ENCODE assay signal across 17 mouse cellular contexts in the genomic region with DNA sequence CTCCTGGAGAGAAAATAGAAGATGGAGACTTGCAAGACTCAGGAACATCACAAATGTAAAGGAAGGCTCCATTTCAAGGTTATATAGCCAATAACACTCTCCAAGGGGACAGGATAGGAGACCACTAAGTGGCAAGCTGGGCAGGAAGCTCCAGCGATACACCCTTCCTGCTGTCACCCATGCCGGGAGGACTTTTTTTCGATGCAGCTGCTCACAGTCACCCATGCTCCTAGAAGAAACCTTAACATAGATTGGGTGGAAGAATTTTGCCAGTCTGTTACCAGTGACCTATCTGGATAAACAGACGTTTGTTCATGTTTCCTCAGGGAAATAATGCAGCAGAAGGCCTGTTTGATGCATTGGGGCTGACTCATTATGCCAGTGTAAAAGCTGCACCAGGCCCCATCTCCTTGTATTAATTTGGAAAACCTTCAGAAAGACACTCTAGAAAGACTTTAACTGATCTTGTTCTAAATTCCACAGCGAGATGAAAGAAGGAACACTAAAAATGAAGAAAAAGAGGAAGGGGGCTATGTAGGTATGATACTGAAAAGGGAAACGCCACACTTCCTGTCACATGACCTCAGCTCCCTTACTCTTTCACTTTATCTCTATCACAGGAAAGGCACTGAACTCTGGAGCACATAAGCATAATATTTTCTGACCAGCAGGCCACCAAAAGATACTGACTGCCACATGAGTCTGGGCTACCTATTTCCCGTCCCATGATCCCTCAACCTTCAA.
DNase-seq lines count a peak whose midpoint lies in the region; ATAC-seq and TF ChIP-seq lines count a peak whose summit lies in the region.
"Had no signal": no experiment of that assay in that cellular context is flagged by ENCODE, and none has a peak within 500 bp of the region (broad histone marks: within the 10 kb centered on the region; RNA-seq: fewer than 3 reads in every experiment).

No protein-coding gene starts in this region.

- in situ Hi-C loops in CH12.LX (cut with MboI; ENCODE audit: low pct_ligation_motif_present, low pct_unique_long_range_greater_than_20kb, low sequenced_read_pairs), result loop anchor here (25.0 kb wide), 1 partner anchor 274 kb away; no protein-coding TSS in a partner anchor

- no peaks in the 10 kb centered on the region for H3K27me3 ChIP-seq in liver, embryonic 11.5 days (replicated peaks; ENCODE audit: control insufficient read depth, insufficient read depth, low read length)
- H3K27me3 ChIP-seq in CH12.LX (replicated peaks), result no peaks in the 10 kb centered on the region
- H3K27me3 ChIP-seq in liver, embryonic 12.5 days (replicated peaks), result no peaks in the 10 kb centered on the region
- H3K27me3 ChIP-seq in forebrain, embryonic 16.5 days (replicated peaks; ENCODE audit: control insufficient read depth, insufficient read depth, low read length), result no peaks in the 10 kb centered on the region
- H3K27me3 ChIP-seq: embryonic facial prominence, embryonic 12.5 days; forebrain, embryonic 15.5 days; limb, embryonic 15.5 days; stomach, embryonic 15.5 days had no signal

- TF ChIP-seq POLR2A in CH12.LX (IDR thresholded peaks at IDR 0.05; ENCODE audit: low read depth, low read length), result peak; percentile 52

- no peak overlapping the region for H3K4me3 ChIP-seq in liver, embryonic 11.5 days (ENCODE audit: low read depth, low read length)
- peak overlapping the region in 1 of 3 experiments; percentile 22 for H3K4me3 ChIP-seq in CH12.LX (replicated peaks in 1 of 3; ENCODE audit: low read depth in 2 of 3, low read length in 2 of 3, poor library complexity in 1 of 3)
- no peak overlapping the region for H3K4me3 ChIP-seq in liver, embryonic 12.5 days
- H3K4me3 ChIP-seq in forebrain, embryonic 16.5 days (replicated peaks; ENCODE audit: low read length), result no peak overlapping the region
- H3K4me3 ChIP-seq: embryonic facial prominence, embryonic 12.5 days; forebrain, embryonic 15.5 days; limb, embryonic 15.5 days; stomach, embryonic 15.5 days had no signal

- no peaks in the 10 kb centered on the region for H3K36me3 ChIP-seq in liver, embryonic 11.5 days (ENCODE audit: control insufficient read depth, insufficient read depth, low read length)
- H3K36me3 ChIP-seq in CH12.LX (replicated peaks in 1 of 2; ENCODE audit: control insufficient read depth in 1 of 2, insufficient read depth in 1 of 2, low read length in 1 of 2), result peaks cover 6 to 39% of the 10 kb centered on the region in 2 experiments
- H3K36me3 ChIP-seq in liver, embryonic 12.5 days, result no peaks in the 10 kb centered on the region
- no peaks in the 10 kb centered on the region for H3K36me3 ChIP-seq in forebrain, embryonic 16.5 days (ENCODE audit: control insufficient read depth, insufficient read depth)
- H3K36me3 ChIP-seq: embryonic facial prominence, embryonic 12.5 days; limb, embryonic 15.5 days; stomach, embryonic 15.5 days had no signal

- peak overlapping the region; percentile 26; the same call in 1 of the 2 replicates for H3K27ac ChIP-seq in liver, embryonic 11.5 days (ENCODE audit: low read depth, low read length)
- H3K27ac ChIP-seq in CH12.LX (ENCODE audit: insufficient read depth, low read depth), result peak overlapping the region; percentile 67
- peak overlapping the region; percentile 30 for H3K27ac ChIP-seq in liver, embryonic 12.5 days
- no peak overlapping the region for H3K27ac ChIP-seq in forebrain, embryonic 16.5 days (ENCODE audit: low read length)
- H3K27ac ChIP-seq: embryonic facial prominence, embryonic 12.5 days; forebrain, embryonic 15.5 days; limb, embryonic 15.5 days; stomach, embryonic 15.5 days had no signal

- no peak for TF ChIP-seq CTCF in CH12.LX (conservative IDR thresholded peaks at IDR 0.05 in 1 of 2, IDR thresholded peaks at IDR 0.05 in 1 of 2; ENCODE audit: low read depth in 2 of 2, low read length in 2 of 2)

- no peaks in the 10 kb centered on the region for H3K9me3 ChIP-seq in liver, embryonic 11.5 days (ENCODE audit: control insufficient read depth, low read length)
- H3K9me3 ChIP-seq in CH12.LX (replicated peaks; ENCODE audit: low read length), result no peaks in the 10 kb centered on the region
- H3K9me3 ChIP-seq in liver, embryonic 12.5 days (replicated peaks), result no peaks in the 10 kb centered on the region
- no peaks in the 10 kb centered on the region for H3K9me3 ChIP-seq in forebrain, embryonic 16.5 days (ENCODE audit: control insufficient read depth, low read length)
- H3K9me3 ChIP-seq: embryonic facial prominence, embryonic 12.5 days; forebrain, embryonic 15.5 days; limb, embryonic 15.5 days; stomach, embryonic 15.5 days had no signal

- no peak overlapping the region for H3K9ac ChIP-seq in liver, embryonic 11.5 days (ENCODE audit: low read depth, low read length)
- H3K9ac ChIP-seq in CH12.LX (ENCODE audit: insufficient read depth, low read depth), result peak overlapping the region; percentile 77
- no peak overlapping the region for H3K9ac ChIP-seq in liver, embryonic 12.5 days
- no peak overlapping the region for H3K9ac ChIP-seq in forebrain, embryonic 16.5 days (replicated peaks; ENCODE audit: low read depth, low read length)
- H3K9ac ChIP-seq: embryonic facial prominence, embryonic 12.5 days; forebrain, embryonic 15.5 days; limb, embryonic 15.5 days; stomach, embryonic 15.5 days had no signal

- WGBS in liver, embryonic 11.5 days, result 38% methylated on average over 7 of the region's 7 CpGs
- WGBS in liver, embryonic 12.5 days (ENCODE audit: insufficient replicate concordance), result 26% methylated on average over 7 of the region's 7 CpGs
- WGBS in forebrain, embryonic 16.5 days, result 85% methylated on average over 7 of the region's 7 CpGs

- H3K4me1 ChIP-seq in liver, embryonic 11.5 days (replicated peaks; ENCODE audit: control insufficient read depth, insufficient read depth, low read length), result peaks cover 3% of the 10 kb centered on the region; the same call in 1 of the 2 replicates
- peaks cover 26 to 99% of the 10 kb centered on the region in 2 experiments for H3K4me1 ChIP-seq in CH12.LX (ENCODE audit: control insufficient read depth in 1 of 2, insufficient read depth in 2 of 2)
- H3K4me1 ChIP-seq in liver, embryonic 12.5 days, result peaks cover 7% of the 10 kb centered on the region; the same call in 1 of the 2 replicates
- peaks cover 19% of the 10 kb centered on the region for H3K4me1 ChIP-seq in forebrain, embryonic 16.5 days (replicated peaks; ENCODE audit: control insufficient read depth, insufficient read depth, low read length)
- H3K4me1 ChIP-seq: stomach, embryonic 15.5 days had no signal

- TF ChIP-seq RAD21 in CH12.LX (IDR thresholded peaks at IDR 0.05; ENCODE audit: low read depth, low read length), result no peak

- dilution Hi-C loops in CH12.LX (cut with MboI; ENCODE audit: extremely low pct_ligation_motif_present, extremely low pct_unique_long_range_greater_than_20kb, low sequenced_read_pairs), result no loop called here

- no peak for DNase-seq in liver, embryonic 11.5 days (ENCODE audit: low spot score)
- DNase-seq in liver (no peak), CH12.LX (ENCODE audit: extremely low read depth) (peak; percentile 67), MN1 (ENCODE audit: low spot score) (no peak)
- DNase-seq in natural killer cell, adult 2 months (ENCODE audit: low spot score in 2 of 2), result peak; percentile 55 to 57
- no peak for DNase-seq in right cerebral cortex, adult 18-20 months
- DNase-seq: adrenal gland, adult 8-10 months; cerebellum, adult 2 months; heart, postnatal 4 days; kidney, adult 2 months; layer of hippocampus, postnatal 36 days had no signal

- H3K4me2 ChIP-seq in liver, embryonic 11.5 days, result peak overlapping the region; percentile 21; the same call in 1 of the 2 replicates
- H3K4me2 ChIP-seq in CH12.LX (ENCODE audit: insufficient read depth, low read depth, poor library complexity, severe bottlenecking), result peak overlapping the region; percentile 86
- peak overlapping the region; percentile 8; the same call in 1 of the 2 replicates for H3K4me2 ChIP-seq in liver, embryonic 12.5 days
- H3K4me2 ChIP-seq in forebrain, embryonic 16.5 days (ENCODE audit: low read length), result no peak overlapping the region
- H3K4me2 ChIP-seq: embryonic facial prominence, embryonic 12.5 days; forebrain, embryonic 15.5 days; limb, embryonic 15.5 days; stomach, embryonic 15.5 days had no signal

- peak; percentile 67 for TF ChIP-seq EP300 in CH12.LX (IDR thresholded peaks at IDR 0.05; ENCODE audit: low read length)

- peaks cover 63% of the 10 kb centered on the region for H3K79me2 ChIP-seq in CH12.LX (replicated peaks; ENCODE audit: control insufficient read depth, extremely low read depth, insufficient read depth, poor library complexity, severe bottlenecking)

- peak; percentile 69 for ATAC-seq in liver, embryonic 11.5 days (replicated peaks; ENCODE audit: low FRiP score)
- ATAC-seq in liver, embryonic 12.5 days, result peak; percentile 46; the same call in 1 of the 2 replicates
- no peak for ATAC-seq in forebrain, embryonic 16.5 days
- ATAC-seq: forebrain, embryonic 15.5 days had no signal

TF ChIP-seq in CH12.LX, 34 proteins besides CTCF, POLR2A, EP300 and RAD21 (continues in another document):
- TF ChIP-seq POLR2AphosphoS2 (IDR thresholded peaks at IDR 0.05; ENCODE audit: low read depth, low read length) (no peak), MAFK (IDR thresholded peaks at IDR 0.05; ENCODE audit: insufficient replicate concordance, low read length) (no peak), SIN3A (IDR thresholded peaks at IDR 0.05; ENCODE audit: low read length) (no peak), BHLHE40 (IDR thresholded peaks at IDR 0.05; ENCODE audit: low read depth, low read length) (peak; percentile 92), ZNF384 (IDR thresholded peaks at IDR 0.05; ENCODE audit: low read depth, low read length) (0 out of 2 replicates have a peak, but pooled peaks have one; percentile 14), MAX (IDR thresholded peaks at IDR 0.05; ENCODE audit: low read length) (no peak), E2F4 (IDR thresholded peaks at IDR 0.05; ENCODE audit: insufficient replicate concordance, low read depth, low read length) (no peak), ZKSCAN1 (IDR thresholded peaks at IDR 0.05; ENCODE audit: borderline replicate concordance, low read depth, low read length) (no peak), USF2 (conservative IDR thresholded peaks at IDR 0.05; ENCODE audit: low read depth, low read length) (peak; percentile 92), TCF12 (IDR thresholded peaks at IDR 0.05; ENCODE audit: low read depth, low read length) (no peak), CHD2 (IDR thresholded peaks at IDR 0.05; ENCODE audit: low read length) (no peak), JUND (conservative IDR thresholded peaks at IDR 0.05; ENCODE audit: low read depth, low read length) (no peak), NRF1 (IDR thresholded peaks at IDR 0.05; ENCODE audit: low read depth, low read length) (no peak), UBTF (IDR thresholded peaks at IDR 0.05; ENCODE audit: low read depth, low read length) (no peak), HCFC1 (IDR thresholded peaks at IDR 0.05; ENCODE audit: low read depth, low read length) (peak; percentile 42; the same call in 1 of the 2 replicates), USF1 (IDR thresholded peaks at IDR 0.05; ENCODE audit: low read depth, low read length) (peak; percentile 87), GABPA (IDR thresholded peaks at IDR 0.05; ENCODE audit: insufficient replicate concordance, low read depth, low read length) (no peak), NELFE (IDR thresholded peaks at IDR 0.05; ENCODE audit: low read depth, low read length) (no peak)

Comparison
In these comparisons a context has a peak if more than half of its experiments do, and no peak if none do; other contexts are left out.
1. DNase-seq: peak in CH12.LX (single experiment) and natural killer cell, adult 2 months (2 of 2); none in liver, embryonic 11.5 days (single experiment), liver (single experiment), MN1 (single experiment) and right cerebral cortex, adult 18-20 months (single experiment).